Mouse (Mus musculus) midbrain, postnatal 0 days (tissue): ENCODE results near the gene Cmtr2. TPM values are rescaled to one million over a fixed set of nuclear protein-coding genes. Genes with fewer than 3 reads are reported as not detected.

ENCODE experiments used
- ATAC-seq: fragments of 200-750 bp; cut with Nextera tagmentation; 2 replicates; pipeline ENCODE4 v1.8.0; 2017; ENCODE audit warnings: moderate number of reproducible peaks, mild to moderate bottlenecking, moderate TSS enrichment, moderate library complexity; ENCODE audit not compliant: low FRiP score
- DNase-seq: peaks from one replicate; pipeline ENCODE4 v3.0.0-alpha.2; 2015; ENCODE audit warnings: low spot score
- H3K27ac ChIP-seq: fragments of 300-500 bp; sonication (generic); 2 replicates; pipeline ENCODE4 v1.5.1; 2014; ENCODE audit warnings: low read depth, mild to moderate bottlenecking, low read length, mixed read lengths
- H3K27me3 ChIP-seq: fragments of 300-500 bp; sonication (generic); 2 replicates; pipeline ENCODE4 v1.6.1; 2014; ENCODE audit warnings: low read length, control low read depth, mixed read lengths; ENCODE audit not compliant: insufficient read depth
- H3K36me3 ChIP-seq: fragments of 300-500 bp; sonication (generic); 2 replicates; pipeline ENCODE4 v1.6.1; 2014; ENCODE audit warnings: low read length, control low read depth, mixed read lengths; ENCODE audit not compliant: insufficient read depth
- H3K4me1 ChIP-seq: fragments of 300-500 bp; sonication (generic); 2 replicates; pipeline ENCODE4 v1.6.1; 2014; ENCODE audit warnings: mild to moderate bottlenecking, control low read depth, antibody characterized with exemption, low read length, mixed read lengths; ENCODE audit not compliant: insufficient read depth
- H3K4me2 ChIP-seq: fragments of 300-500 bp; sonication (generic); 2 replicates; pipeline ENCODE4 v1.6.1; 2014; ENCODE audit warnings: low read depth, mild to moderate bottlenecking, low read length, mixed read lengths; ENCODE audit not compliant: poor library complexity, severe bottlenecking
- H3K4me3 ChIP-seq: fragments of 300-500 bp; sonication (generic); 2 replicates; pipeline ENCODE4 v1.5.1; 2014; ENCODE audit warnings: low read depth, mild to moderate bottlenecking, low read length, moderate library complexity
- H3K9ac ChIP-seq: fragments of 300-500 bp; sonication (generic); replicated peaks from 2 replicates; pipeline ENCODE4 v1.6.1; 2014; ENCODE audit warnings: mild to moderate bottlenecking, low read length, moderate library complexity, mixed read lengths; ENCODE audit not compliant: poor library complexity, severe bottlenecking
- H3K9me3 ChIP-seq: fragments of 300-500 bp; sonication (generic); 2 replicates; pipeline ENCODE4 v1.6.1; 2016; ENCODE audit warnings: low read length, control low read depth
- CTCF ChIP-seq: IDR thresholded peaks from 2 replicates; pipeline ENCODE4 v1.5.1; 2016; ENCODE audit warnings: antibody characterized with exemption, mild to moderate bottlenecking
- WGBS: fragments of 180-500 bp; shearing (Covaris S2); extraction: QIAGEN DNeasy Blood & Tissue Kit; methylation state at CpG from one replicate; pipeline ENCODE4 v1.1.7; 2014; 5-methylcytosine and 5-hydroxymethylcytosine counted together
- polyA plus RNA-seq: library from polyadenylated mRNA; unstranded; fragments of >200 nt; fragmentation: Nextera tagmentation; extraction: Ambion mirVana; gene quantifications from 2 replicates; pipeline ENCODE4 v1.2.1, GENCODE M21; 2015
- total RNA-seq: library from RNA; depleted of rRNA; stranded (reverse); fragments of >200 nt; gene quantifications from 2 replicates; pipeline ENCODE4 v1.2.3, GENCODE M21; 2014

Gene Cmtr2
- total and polyA plus RNA-seq, 2 experiments from 2014 or later: 7.4 to 19.1 TPM

GRCm38 (mm10) chr8:110182735-110183367 lies 32.6 kb upstream of the Cmtr2 start:
- no peak for TF ChIP-seq CTCF
- DNase-seq: peak; percentile 73
- Histone ChIP-seq H3K4me3 (no peak overlapping the region), H3K36me3 (no peaks in the 10 kb centered on the region), H3K9ac (no peak overlapping the region), H3K4me2 (no peak overlapping the region), H3K9me3 (no peaks in the 10 kb centered on the region), H3K4me1 (0 out of 2 replicates have a peak, but pooled peaks cover 7% of the 10 kb centered on the region), H3K27me3 (no peaks in the 10 kb centered on the region), H3K27ac (peak overlapping the region; percentile 71)
- WGBS: 52% methylated on average over 11 of the region's 11 CpGs
- ATAC-seq: no peak

GRCm38 (mm10) chr8:110183748-110184147 lies 31.7 kb upstream of the Cmtr2 start:
- DNase-seq: no peak
- Histone ChIP-seq H3K36me3 (no peaks in the 10 kb centered on the region), H3K9ac (no peak overlapping the region), H3K4me2 (no peak overlapping the region), H3K9me3 (no peaks in the 10 kb centered on the region), H3K27me3 (no peaks in the 10 kb centered on the region), H3K4me1 (0 out of 2 replicates have a peak, but pooled peaks cover 7% of the 10 kb centered on the region), H3K4me3 (no peak overlapping the region), H3K27ac (peak overlapping the region; percentile 71; the same call in 1 of the 2 replicates)
- no peak for TF ChIP-seq CTCF
- WGBS: 26% methylated on average over 11 of the region's 11 CpGs
- ATAC-seq: 0 out of 2 replicates have a peak, but pooled peaks have one; percentile 16

GRCm38 (mm10) chr8:110185538-110185937 lies 29.9 kb upstream of the Cmtr2 start:
- Histone ChIP-seq H3K4me3 (no peak overlapping the region), H3K4me1 (peaks cover 11% of the 10 kb centered on the region; the same call in 1 of the 2 replicates), H3K9ac (no peak overlapping the region), H3K4me2 (no peak overlapping the region), H3K27me3 (no peaks in the 10 kb centered on the region), H3K9me3 (no peaks in the 10 kb centered on the region), H3K27ac (no peak overlapping the region), H3K36me3 (no peaks in the 10 kb centered on the region)
- DNase-seq (no peak), ATAC-seq (no peak)
- WGBS: 87% methylated on average over 4 of the region's 4 CpGs
- no peak for TF ChIP-seq CTCF

GRCm38 (mm10) chr8:110188961-110189750 lies 26.3 kb upstream of the Cmtr2 start:
- H3K27me3 ChIP-seq: no peaks in the 10 kb centered on the region
- WGBS: 15% methylated on average over 8 of the region's 8 CpGs
- peak overlapping the region; percentile 47 for H3K27ac ChIP-seq
- H3K4me1 ChIP-seq: peaks cover 5% of the 10 kb centered on the region; the same call in 1 of the 2 replicates
- no peak overlapping the region for H3K4me2 ChIP-seq
- no peaks in the 10 kb centered on the region for H3K36me3 ChIP-seq
- no peak overlapping the region for H3K4me3 ChIP-seq
- ATAC-seq (0 out of 2 replicates have a peak, but pooled peaks have one; percentile 44), DNase-seq (peak; percentile 64)
- H3K9ac ChIP-seq: no peak overlapping the region
- H3K9me3 ChIP-seq: no peaks in the 10 kb centered on the region
- TF ChIP-seq CTCF: no peak

GRCm38 (mm10) chr8:110196678-110197077 lies 18.8 kb upstream of the Cmtr2 start:
- Histone ChIP-seq H3K4me2 (no peak overlapping the region), H3K4me1 (no peaks in the 10 kb centered on the region), H3K9ac (no peak overlapping the region), H3K36me3 (no peaks in the 10 kb centered on the region), H3K4me3 (no peak overlapping the region), H3K27ac (no peak overlapping the region), H3K27me3 (no peaks in the 10 kb centered on the region), H3K9me3 (no peaks in the 10 kb centered on the region)
- peak; percentile 40 for DNase-seq
- 10% methylated on average over 5 of the region's 5 CpGs for WGBS
- no peak for ATAC-seq
- TF ChIP-seq CTCF: no peak

GRCm38 (mm10) chr8:110201806-110202205 lies 13.7 kb upstream of the Cmtr2 start:
- no peaks in the 10 kb centered on the region for H3K27me3 ChIP-seq
- no peak overlapping the region for H3K4me3 ChIP-seq
- peak; percentile 76 for TF ChIP-seq CTCF
- H3K27ac ChIP-seq: no peak overlapping the region
- no peaks in the 10 kb centered on the region for H3K4me1 ChIP-seq
- no peak for ATAC-seq
- no peaks in the 10 kb centered on the region for H3K36me3 ChIP-seq
- H3K4me2 ChIP-seq: no peak overlapping the region
- peak; percentile 49 for DNase-seq
- no peak overlapping the region for H3K9ac ChIP-seq
- no peaks in the 10 kb centered on the region for H3K9me3 ChIP-seq
- 26% methylated on average over 11 of the region's 11 CpGs for WGBS
